Mouse (Mus musculus): Measurements from ENCODE around the gene Bcar1. TPM values are rescaled to one million over a fixed set of nuclear protein-coding genes. Genes with fewer than 3 reads are reported as not detected.

The Bcar1 gene
- polyA plus RNA-seq (2012; rRNA removed) = 11.8 and 14.0 TPM in 2 replicates

GRCm38 (mm10) chr8:111743792-111744696 lies at the start of gene Bcar1:
Gene Bcar1, minus strand, starts transcription at chr8:111743809.
- Histone ChIP-seq H3K27me3 (ENCODE audit: control insufficient read depth, insufficient read depth, low read length) (peaks cover 23% of the 10 kb centered on the region), H3K36me3 (ENCODE audit: control insufficient read depth, insufficient read depth, low read length) (no peaks in the 10 kb centered on the region), H3K4me1 (replicated peaks; ENCODE audit: control insufficient read depth, insufficient read depth, low read length) (no peaks in the 10 kb centered on the region), H3K4me3 (ENCODE audit: control insufficient read depth, insufficient read depth, low read length) (no peak within 1 kb of the TSS; the same call in 1 of the 2 replicates), H3K27ac (ENCODE audit: control insufficient read depth, insufficient read depth, low read length) (no peak within 1 kb of the TSS)
- 16% methylated on average over 40 of the region's 40 CpGs for WGBS
- no peak for DNase-seq
- TF ChIP-seq POLR2A (IDR thresholded peaks at IDR 0.05; ENCODE audit: control insufficient read depth, extremely low read depth, insufficient read depth, low read length, poor library complexity) (no peak), CTCF (IDR thresholded peaks at IDR 0.05; ENCODE audit: borderline replicate concordance, control insufficient read depth, extremely low read depth, insufficient read depth, low read length, poor library complexity) (no peak)

- Histone ChIP-seq H3K4me1 (replicated peaks; ENCODE audit: control insufficient read depth, insufficient read depth, low read length) (no peaks in the 10 kb centered on the region), H3K27me3 (ENCODE audit: control insufficient read depth, insufficient read depth, low read length) (no peaks in the 10 kb centered on the region), H3K27ac (ENCODE audit: control insufficient read depth, insufficient read depth, low read length) (no peak overlapping the region), H3K36me3 (ENCODE audit: control insufficient read depth, insufficient read depth, low read length) (no peaks in the 10 kb centered on the region), H3K4me3 (ENCODE audit: control insufficient read depth, insufficient read depth, low read length) (no peak overlapping the region)
- TF ChIP-seq CTCF (IDR thresholded peaks at IDR 0.05; ENCODE audit: borderline replicate concordance, control insufficient read depth, extremely low read depth, insufficient read depth, low read length, poor library complexity) = no peak
- DNase-seq = no peak
Observed at GRCm38 (mm10) chr8:111789639-111790038, 46.0 kb upstream of the Bcar1 start.

GRCm38 (mm10) chr8:111789200-111789599 lies 45.6 kb upstream of the Bcar1 start:
- 97% methylated on average over 4 of the region's 4 CpGs for WGBS
- H3K27ac ChIP-seq (ENCODE audit: control insufficient read depth, insufficient read depth, low read length) = no peak overlapping the region
- no peaks in the 10 kb centered on the region for H3K36me3 ChIP-seq (ENCODE audit: control insufficient read depth, insufficient read depth, low read length)
- H3K4me3 ChIP-seq (ENCODE audit: control insufficient read depth, insufficient read depth, low read length) = no peak overlapping the region
- TF ChIP-seq CTCF (IDR thresholded peaks at IDR 0.05; ENCODE audit: borderline replicate concordance, control insufficient read depth, extremely low read depth, insufficient read depth, low read length, poor library complexity) (no peak), POLR2A (IDR thresholded peaks at IDR 0.05; ENCODE audit: control insufficient read depth, extremely low read depth, insufficient read depth, low read length, poor library complexity) (no peak)
- no peaks in the 10 kb centered on the region for H3K4me1 ChIP-seq (replicated peaks; ENCODE audit: control insufficient read depth, insufficient read depth, low read length)
- no peaks in the 10 kb centered on the region for H3K27me3 ChIP-seq (ENCODE audit: control insufficient read depth, insufficient read depth, low read length)
- DNase-seq = no peak

- no peaks in the 10 kb centered on the region for H3K27me3 ChIP-seq (ENCODE audit: control insufficient read depth, insufficient read depth, low read length)
- DNase-seq = no peak
Observed at GRCm38 (mm10) chr8:111788497-111788896, 44.9 kb upstream of the Bcar1 start.

GRCm38 (mm10) chr8:111788085-111788484 lies 44.5 kb upstream of the Bcar1 start:
- no peak for DNase-seq
- TF ChIP-seq POLR2A (IDR thresholded peaks at IDR 0.05; ENCODE audit: control insufficient read depth, extremely low read depth, insufficient read depth, low read length, poor library complexity) = no peak
- TF ChIP-seq CTCF (IDR thresholded peaks at IDR 0.05; ENCODE audit: borderline replicate concordance, control insufficient read depth, extremely low read depth, insufficient read depth, low read length, poor library complexity) = no peak
- no peak overlapping the region for H3K4me3 ChIP-seq (ENCODE audit: control insufficient read depth, insufficient read depth, low read length)
- H3K27me3 ChIP-seq (ENCODE audit: control insufficient read depth, insufficient read depth, low read length) = no peaks in the 10 kb centered on the region
- H3K36me3 ChIP-seq (ENCODE audit: control insufficient read depth, insufficient read depth, low read length) = no peaks in the 10 kb centered on the region
- WGBS = 96% methylated on average over 5 of the region's 5 CpGs
- no peak overlapping the region for H3K27ac ChIP-seq (ENCODE audit: control insufficient read depth, insufficient read depth, low read length)
- no peaks in the 10 kb centered on the region for H3K4me1 ChIP-seq (replicated peaks; ENCODE audit: control insufficient read depth, insufficient read depth, low read length)

More at GRCm38 (mm10) chr8:111788497-111788896, 44.9 kb upstream of the Bcar1 start:
- Histone ChIP-seq H3K4me1 (replicated peaks; ENCODE audit: control insufficient read depth, insufficient read depth, low read length) (no peaks in the 10 kb centered on the region), H3K36me3 (ENCODE audit: control insufficient read depth, insufficient read depth, low read length) (no peaks in the 10 kb centered on the region), H3K4me3 (ENCODE audit: control insufficient read depth, insufficient read depth, low read length) (no peak overlapping the region), H3K27ac (ENCODE audit: control insufficient read depth, insufficient read depth, low read length) (no peak overlapping the region)
- WGBS = 96% methylated on average over 3 of the region's 3 CpGs
- TF ChIP-seq POLR2A (IDR thresholded peaks at IDR 0.05; ENCODE audit: control insufficient read depth, extremely low read depth, insufficient read depth, low read length, poor library complexity) (no peak), CTCF (IDR thresholded peaks at IDR 0.05; ENCODE audit: borderline replicate concordance, control insufficient read depth, extremely low read depth, insufficient read depth, low read length, poor library complexity) (no peak)

- no peak for DNase-seq
- Histone ChIP-seq H3K27me3 (ENCODE audit: control insufficient read depth, insufficient read depth, low read length) (no peaks in the 10 kb centered on the region), H3K4me3 (ENCODE audit: control insufficient read depth, insufficient read depth, low read length) (no peak overlapping the region), H3K27ac (ENCODE audit: control insufficient read depth, insufficient read depth, low read length) (no peak overlapping the region), H3K4me1 (replicated peaks; ENCODE audit: control insufficient read depth, insufficient read depth, low read length) (no peaks in the 10 kb centered on the region), H3K36me3 (ENCODE audit: control insufficient read depth, insufficient read depth, low read length) (no peaks in the 10 kb centered on the region)
- WGBS = 94% methylated on average over 4 of the region's 4 CpGs
- no peak for TF ChIP-seq POLR2A (IDR thresholded peaks at IDR 0.05; ENCODE audit: control insufficient read depth, extremely low read depth, insufficient read depth, low read length, poor library complexity)
- TF ChIP-seq CTCF (IDR thresholded peaks at IDR 0.05; ENCODE audit: borderline replicate concordance, control insufficient read depth, extremely low read depth, insufficient read depth, low read length, poor library complexity) = no peak
Observed at GRCm38 (mm10) chr8:111787683-111788082, 44.1 kb upstream of the Bcar1 start.
